Mouse (Mus musculus): ENCODE measurements around the gene Ccdc121. TPM values are rescaled to one million over a fixed set of nuclear protein-coding genes. Genes with fewer than 3 reads are reported as not detected.

Ccdc121 gene
- total RNA-seq, 1 experiment from 2014 or later = not detected

Other genes with a start within 250 kb of the Ccdc121 start
- gene Cnih3, start 158.8 kb downstream of the Ccdc121 start, total RNA-seq (2017) = not detected in 2 replicates
- gene Dnah14, start 65.1 kb upstream of the Ccdc121 start, total RNA-seq (2017) = 3.5 and 3.7 TPM in 2 replicates